Mouse (Mus musculus) C2C12 (cell line): ENCODE data around the gene Rnf19b.

ENCODE experiments used
- CEBPB ChIP-seq: IDR thresholded peaks from one replicate; pipeline ENCODE4 v1.6.1; 2011; ENCODE audit warnings: low read depth, mild to moderate bottlenecking, control low read depth, moderate library complexity
- CTCF ChIP-seq: IDR thresholded peaks from one replicate; pipeline ENCODE4 v1.5.1; 2011; ENCODE audit not compliant: control insufficient read depth, insufficient read depth, insufficient read length
- MYOG ChIP-seq: IDR thresholded peaks from one replicate; pipeline ENCODE4 v1.6.1; 2011; ENCODE audit not compliant: control insufficient read depth, insufficient read length; ENCODE audit errors: extremely low read depth
- USF1 ChIP-seq: IDR thresholded peaks from one replicate; pipeline ENCODE4 v1.6.1; 2011; ENCODE audit warnings: low read depth, mild to moderate bottlenecking, control low read depth, moderate library complexity

DNA sequence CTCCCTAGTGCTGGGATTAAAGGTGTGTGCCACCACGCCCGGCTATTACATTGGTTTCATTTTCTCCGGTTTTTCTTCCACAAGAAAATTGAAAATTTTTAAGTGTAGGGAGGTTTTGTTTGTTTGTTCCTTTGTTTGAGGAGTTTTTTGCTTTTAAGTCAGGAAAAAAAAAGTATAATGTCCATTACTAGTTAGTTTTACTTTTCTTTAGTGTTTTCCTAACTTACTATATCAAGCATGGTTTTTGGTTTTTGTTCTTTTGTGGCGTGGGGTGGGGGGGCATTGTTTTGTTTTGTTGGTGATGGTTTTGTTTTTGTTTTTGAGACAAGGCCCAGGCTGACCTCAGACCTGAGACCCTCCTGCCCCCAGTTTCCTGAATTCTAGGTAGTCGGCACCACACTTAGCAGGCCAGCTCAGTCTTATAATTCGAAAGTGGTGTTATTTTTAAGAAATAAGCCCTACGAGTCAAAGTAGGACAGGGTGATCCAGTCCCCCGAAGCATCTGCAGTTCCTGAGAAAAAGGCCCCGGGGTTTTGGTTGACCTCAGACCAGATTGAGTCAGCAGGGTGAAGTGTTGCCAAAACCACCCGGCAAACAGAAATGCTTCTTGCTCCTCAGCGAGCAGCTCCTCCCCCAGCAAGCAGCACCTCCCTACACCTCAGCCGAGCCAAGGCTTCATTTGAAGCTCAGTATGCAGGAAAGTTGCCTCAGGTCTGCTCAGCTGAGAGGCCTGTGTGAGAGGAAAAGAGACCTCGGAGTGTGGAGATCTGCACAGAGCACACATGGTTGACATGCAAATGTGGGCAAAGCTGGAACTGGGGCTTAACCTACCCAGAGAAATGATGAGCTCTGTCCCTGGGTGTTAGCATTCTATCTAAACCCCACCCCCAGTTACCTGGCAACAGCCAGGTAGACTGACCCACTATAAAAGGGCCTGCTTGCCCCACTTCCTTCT is 23.1 kb upstream of the Rnf19b start:
- TF ChIP-seq CTCF (no peak), MYOG (no peak), CEBPB (no peak), USF1 (no peak)
